Mouse (Mus musculus): ENCODE results near the gene Adra2c. TPM values are rescaled to one million over a fixed set of nuclear protein-coding genes. Genes with fewer than 3 reads are reported as not detected.

The Adra2c gene
- not detected in 2 replicates for polyA plus RNA-seq (2015; fragmentation: Nextera tagmentation; extraction: Ambion mirVana)

DNA sequence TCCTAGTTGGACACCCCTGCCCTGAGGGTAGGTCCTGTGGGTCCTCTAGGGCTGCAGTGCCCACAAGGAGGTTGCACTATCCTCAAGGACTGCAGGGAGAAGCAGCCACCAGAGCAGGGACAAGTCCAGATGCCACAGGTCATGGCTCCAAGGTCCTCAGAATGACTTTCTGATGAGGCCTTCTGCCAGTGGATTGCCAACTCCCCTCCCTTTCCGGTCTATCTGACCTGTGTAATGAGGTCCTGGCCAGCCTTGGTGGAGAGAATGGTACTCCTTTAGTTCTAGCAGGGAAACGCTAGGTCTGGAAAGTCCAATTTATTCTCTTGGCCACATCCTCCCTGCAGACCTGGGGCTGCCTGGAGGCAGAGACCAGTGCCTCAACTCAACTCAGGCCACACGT lies at the start of gene Adra2c:
Gene Adra2c, plus strand, starts transcription at position 301 of the 400 bp plus-strand sequence.
- H3K4me3 ChIP-seq (ENCODE audit: low read depth, low read length): peak within 1 kb of the TSS; percentile 35
- H3K27ac ChIP-seq (ENCODE audit: low read length): no peak within 1 kb of the TSS
- no peaks in the 10 kb centered on the region for H3K9me3 ChIP-seq (ENCODE audit: low read length)
- ATAC-seq: no peak
- H3K4me1 ChIP-seq (ENCODE audit: insufficient read depth, low read depth, low read length): no peaks in the 10 kb centered on the region
- no peaks in the 10 kb centered on the region for H3K36me3 ChIP-seq (ENCODE audit: insufficient read depth, low read length)
- H3K4me2 ChIP-seq (replicated peaks; ENCODE audit: low read depth, low read length): peak within 1 kb of the TSS; percentile 65
- 45% methylated on average over 3 of the region's 3 CpGs for whole genome bisulfite sequencing
- H3K27me3 ChIP-seq (replicated peaks; ENCODE audit: insufficient read depth, low read length): peaks cover 54% of the 10 kb centered on the region
- no peak for DNase-seq (ENCODE audit: low spot score)
- H3K9ac ChIP-seq (replicated peaks; ENCODE audit: low read depth): no peak within 1 kb of the TSS
- TF ChIP-seq CTCF (IDR thresholded peaks at IDR 0.05) (no peak), EP300 (IDR thresholded peaks at IDR 0.05) (no peak)

DNA sequence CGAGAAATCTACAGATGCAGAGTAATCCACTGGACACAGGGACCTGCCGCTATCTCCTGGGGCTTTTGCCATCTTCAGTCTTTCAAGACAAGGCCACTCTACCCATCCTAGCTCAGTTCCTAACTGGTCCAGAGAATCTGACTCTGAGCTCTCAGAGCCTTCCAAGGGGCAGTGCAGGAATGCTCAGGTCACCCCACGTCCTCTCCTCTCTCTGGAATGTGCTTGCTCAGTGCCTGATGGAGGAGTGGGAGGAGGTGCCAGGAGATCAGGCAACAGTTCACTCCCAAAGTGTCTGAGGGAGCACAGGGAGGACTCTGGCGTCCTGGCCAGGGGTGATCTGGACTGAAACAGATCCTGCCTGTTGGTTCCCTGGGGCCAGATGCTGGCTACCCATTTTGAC lies 45.0 kb upstream of the Adra2c start:
- WGBS: 53% methylated on average over 4 of the region's 4 CpGs

DNA sequence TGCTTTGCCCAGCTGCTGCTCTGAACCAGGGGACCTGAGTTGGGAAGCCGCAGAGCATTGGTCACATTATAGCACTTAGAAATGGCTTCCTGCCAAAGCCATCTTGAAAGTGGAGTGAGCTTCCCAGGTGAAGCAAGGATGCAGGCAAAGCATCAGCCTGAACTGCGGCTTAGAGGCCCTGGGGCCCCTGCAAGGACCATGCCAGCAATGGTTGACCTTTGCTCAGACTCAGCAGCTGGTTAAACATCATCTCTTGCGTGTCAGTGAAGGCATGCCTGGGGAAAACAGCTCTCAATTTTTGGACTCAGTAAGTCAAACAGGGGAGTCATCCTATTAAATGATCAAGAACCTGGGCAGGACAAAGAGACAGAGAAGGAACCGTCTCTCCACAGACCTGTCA lies 40.4 kb upstream of the Adra2c start:
- TF ChIP-seq CTCF (IDR thresholded peaks at IDR 0.05) (no peak), EP300 (IDR thresholded peaks at IDR 0.05) (no peak)
- Histone ChIP-seq H3K27ac (ENCODE audit: low read length) (no peak overlapping the region), H3K9ac (replicated peaks; ENCODE audit: low read depth) (no peak overlapping the region), H3K9me3 (ENCODE audit: low read length) (0 out of 2 replicates have a peak, but pooled peaks cover 2% of the 10 kb centered on the region), H3K36me3 (ENCODE audit: insufficient read depth, low read length) (no peaks in the 10 kb centered on the region), H3K27me3 (replicated peaks; ENCODE audit: insufficient read depth, low read length) (no peaks in the 10 kb centered on the region), H3K4me2 (replicated peaks; ENCODE audit: low read depth, low read length) (no peak overlapping the region), H3K4me1 (ENCODE audit: insufficient read depth, low read depth, low read length) (no peaks in the 10 kb centered on the region), H3K4me3 (ENCODE audit: low read depth, low read length) (no peak overlapping the region)
- no peak for ATAC-seq
- WGBS: 55% methylated on average over 4 of the region's 4 CpGs
- no peak for DNase-seq (ENCODE audit: low spot score)

More for the DNA sequence above, 45.0 kb upstream of the Adra2c start:
- Histone ChIP-seq H3K9me3 (ENCODE audit: low read length) (no peaks in the 10 kb centered on the region), H3K36me3 (ENCODE audit: insufficient read depth, low read length) (no peaks in the 10 kb centered on the region), H3K27me3 (replicated peaks; ENCODE audit: insufficient read depth, low read length) (no peaks in the 10 kb centered on the region), H3K27ac (ENCODE audit: low read length) (no peak overlapping the region), H3K4me1 (ENCODE audit: insufficient read depth, low read depth, low read length) (no peaks in the 10 kb centered on the region), H3K9ac (replicated peaks; ENCODE audit: low read depth) (no peak overlapping the region), H3K4me2 (replicated peaks; ENCODE audit: low read depth, low read length) (no peak overlapping the region), H3K4me3 (ENCODE audit: low read depth, low read length) (no peak overlapping the region)
- DNase-seq (ENCODE audit: low spot score) (peak; percentile 41), ATAC-seq (peak; percentile 41)
- TF ChIP-seq CTCF (IDR thresholded peaks at IDR 0.05) (no peak), EP300 (IDR thresholded peaks at IDR 0.05) (no peak)

DNA sequence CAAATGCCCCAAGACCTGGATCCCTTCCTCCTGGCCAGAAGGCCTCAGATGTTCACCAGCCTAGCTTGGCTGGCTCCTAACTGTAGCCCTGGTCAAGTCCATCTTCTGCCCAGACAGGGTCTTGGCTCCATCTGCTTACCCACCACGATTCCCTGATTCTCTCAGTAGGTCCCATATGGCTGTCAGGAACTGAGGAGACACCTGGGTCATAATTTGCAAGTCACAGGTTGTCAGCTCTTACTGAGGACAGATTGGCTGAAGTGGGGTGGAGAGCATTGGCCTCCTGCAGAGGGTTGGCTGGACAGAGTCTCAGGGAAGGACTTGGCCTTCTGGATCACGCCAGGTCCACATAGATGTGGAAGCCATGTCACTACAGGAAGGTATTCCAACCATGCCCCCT lies 39.5 kb upstream of the Adra2c start:
- Histone ChIP-seq H3K36me3 (ENCODE audit: insufficient read depth, low read length) (no peaks in the 10 kb centered on the region), H3K9me3 (ENCODE audit: low read length) (0 out of 2 replicates have a peak, but pooled peaks cover 2% of the 10 kb centered on the region), H3K4me3 (ENCODE audit: low read depth, low read length) (no peak overlapping the region), H3K4me1 (ENCODE audit: insufficient read depth, low read depth, low read length) (no peaks in the 10 kb centered on the region), H3K9ac (replicated peaks; ENCODE audit: low read depth) (no peak overlapping the region), H3K4me2 (replicated peaks; ENCODE audit: low read depth, low read length) (no peak overlapping the region), H3K27ac (ENCODE audit: low read length) (no peak overlapping the region), H3K27me3 (replicated peaks; ENCODE audit: insufficient read depth, low read length) (no peaks in the 10 kb centered on the region)
- no peak for DNase-seq (ENCODE audit: low spot score)
- TF ChIP-seq CTCF (IDR thresholded peaks at IDR 0.05) (no peak), EP300 (IDR thresholded peaks at IDR 0.05) (no peak)
- ATAC-seq: no peak
- 81% methylated on average over 2 of the region's 2 CpGs for WGBS

DNA sequence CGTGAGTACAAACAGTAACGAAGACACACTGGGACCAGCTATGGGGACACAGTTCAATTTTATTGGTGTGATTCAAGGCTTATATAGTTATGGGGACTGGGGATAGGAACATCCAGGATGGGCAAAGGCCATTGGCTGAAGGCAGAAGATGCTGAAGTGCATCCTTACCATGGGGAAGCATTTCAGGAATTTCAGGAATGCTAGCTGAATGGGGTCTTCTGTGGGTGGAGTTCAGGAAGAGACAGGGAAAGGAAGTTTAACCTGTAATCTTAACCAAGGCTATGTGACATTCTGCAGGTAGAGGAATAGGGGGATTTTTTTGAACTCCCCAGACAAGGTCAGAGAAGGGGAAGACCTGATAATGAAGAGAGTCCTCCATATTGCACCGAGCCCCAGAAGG lies 36.6 kb upstream of the Adra2c start:
- no peak overlapping the region for H3K27ac ChIP-seq (ENCODE audit: low read length)
- H3K27me3 ChIP-seq (replicated peaks; ENCODE audit: insufficient read depth, low read length): no peaks in the 10 kb centered on the region
- TF ChIP-seq CTCF (IDR thresholded peaks at IDR 0.05): no peak
- no peak for TF ChIP-seq EP300 (IDR thresholded peaks at IDR 0.05)
- no peaks in the 10 kb centered on the region for H3K36me3 ChIP-seq (ENCODE audit: insufficient read depth, low read length)
- H3K9me3 ChIP-seq (ENCODE audit: low read length): 0 out of 2 replicates have a peak, but pooled peaks cover 2% of the 10 kb centered on the region
- WGBS: 44% methylated on average over 3 of the region's 3 CpGs
- H3K9ac ChIP-seq (replicated peaks; ENCODE audit: low read depth): no peak overlapping the region
- no peaks in the 10 kb centered on the region for H3K4me1 ChIP-seq (ENCODE audit: insufficient read depth, low read depth, low read length)
- H3K4me2 ChIP-seq (replicated peaks; ENCODE audit: low read depth, low read length): no peak overlapping the region
- ATAC-seq (no peak), DNase-seq (ENCODE audit: low spot score) (no peak)
- H3K4me3 ChIP-seq (ENCODE audit: low read depth, low read length): no peak overlapping the region

DNA sequence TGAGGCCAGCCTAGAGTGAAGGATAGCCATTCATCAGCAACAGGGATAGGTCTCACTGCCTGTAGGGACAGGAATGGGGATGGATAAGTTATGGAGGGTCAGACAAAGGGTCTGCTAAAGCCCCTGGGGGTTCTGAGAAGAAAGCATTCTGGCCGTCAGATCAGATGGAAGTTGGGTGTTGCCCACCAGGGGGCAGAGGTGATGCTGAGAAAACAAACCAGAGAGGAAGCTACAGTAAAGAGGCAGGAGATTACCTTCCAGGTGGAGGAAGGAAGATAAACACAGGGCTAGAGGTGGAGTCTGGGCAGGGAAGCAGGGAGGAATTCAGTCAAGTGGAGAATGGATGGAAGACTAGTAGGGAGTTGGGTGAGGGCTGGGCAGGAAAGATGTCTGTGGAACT lies 33.9 kb upstream of the Adra2c start:
- 0 out of 2 replicates have a peak, but pooled peaks cover 2% of the 10 kb centered on the region for H3K9me3 ChIP-seq (ENCODE audit: low read length)
- no peak overlapping the region for H3K4me3 ChIP-seq (ENCODE audit: low read depth, low read length)
- no peak overlapping the region for H3K9ac ChIP-seq (replicated peaks; ENCODE audit: low read depth)
- H3K36me3 ChIP-seq (ENCODE audit: insufficient read depth, low read length): no peaks in the 10 kb centered on the region
- H3K4me1 ChIP-seq (ENCODE audit: insufficient read depth, low read depth, low read length): no peaks in the 10 kb centered on the region
- H3K27me3 ChIP-seq (replicated peaks; ENCODE audit: insufficient read depth, low read length): no peaks in the 10 kb centered on the region
- no peak for TF ChIP-seq EP300 (IDR thresholded peaks at IDR 0.05)
- TF ChIP-seq CTCF (IDR thresholded peaks at IDR 0.05): peak; percentile 48
- no peak overlapping the region for H3K27ac ChIP-seq (ENCODE audit: low read length)
- WGBS: 0% methylated on average over 1 of the region's 1 CpGs
- ATAC-seq: no peak
- peak; percentile 11 for DNase-seq (ENCODE audit: low spot score)
- no peak overlapping the region for H3K4me2 ChIP-seq (replicated peaks; ENCODE audit: low read depth, low read length)
